32 mouse cellular contexts compared by ENCODE assay signal in genomic region chr5:143289299-143289698, GRCm38 (mm10). TPM values are rescaled to one million over a fixed set of nuclear protein-coding genes. Genes with fewer than 3 reads are reported as not detected.
"Had no signal": no experiment of that assay in that cellular context is flagged by ENCODE, and none has a peak within 500 bp of the region (broad histone marks: within the 10 kb centered on the region; RNA-seq: fewer than 3 reads in every experiment).

No protein-coding gene starts in this region.

- H3K9me3 ChIP-seq: embryonic facial prominence, embryonic 10.5 days; embryonic facial prominence, embryonic 12.5 days; embryonic facial prominence, embryonic 13.5 days; embryonic facial prominence, embryonic 15.5 days; forebrain, embryonic 10.5 days; forebrain, embryonic 12.5 days; forebrain, embryonic 13.5 days; forebrain, embryonic 15.5 days had no signal

- H3K4me3 ChIP-seq: embryonic facial prominence, embryonic 15.5 days; erythroblast, embryonic 14.5 days; forebrain, embryonic 12.5 days; forebrain, embryonic 13.5 days; forebrain, embryonic 15.5 days; gastrocnemius, adult 2 months; heart, adult 2 months had no signal

- DNase-seq: cerebellum, adult 9-10 months; cerebellum, adult 9-11 months; cerebellum, postnatal 10 days; cerebellum, postnatal 14 days; cerebellum, postnatal 25 days; cerebellum, postnatal 36 days; embryo, embryonic 11 days; gastrocnemius, adult 2 months; gastrocnemius, postnatal 10 days; gastrocnemius, postnatal 14 days; gastrocnemius, postnatal 25 days; gastrocnemius, postnatal 36 days; heart, adult 11 months; heart, adult 18-20 months; heart, adult 2 months had no signal

- H3K9ac ChIP-seq: embryonic facial prominence, embryonic 13.5 days; embryonic facial prominence, embryonic 15.5 days; forebrain, embryonic 12.5 days; forebrain, embryonic 13.5 days; forebrain, embryonic 15.5 days had no signal

- ATAC-seq: forebrain, embryonic 13.5 days; forebrain, embryonic 14.5 days; forebrain, embryonic 15.5 days; forebrain, embryonic 16.5 days had no signal

- H3K36me3 ChIP-seq: embryonic facial prominence, embryonic 10.5 days; embryonic facial prominence, embryonic 13.5 days; embryonic facial prominence, embryonic 15.5 days; forebrain, embryonic 10.5 days; forebrain, embryonic 15.5 days had no signal

- H3K27ac ChIP-seq: embryonic facial prominence, embryonic 10.5 days; embryonic facial prominence, embryonic 12.5 days; embryonic facial prominence, embryonic 13.5 days; embryonic facial prominence, embryonic 15.5 days; forebrain, embryonic 10.5 days; forebrain, embryonic 12.5 days; forebrain, embryonic 13.5 days; forebrain, embryonic 15.5 days; gastrocnemius, adult 2 months; heart, adult 2 months had no signal

- H3K4me2 ChIP-seq: embryonic facial prominence, embryonic 12.5 days; embryonic facial prominence, embryonic 15.5 days; forebrain, embryonic 12.5 days; forebrain, embryonic 15.5 days had no signal

RNA-seq across cellular contexts. Expression of gene Zfp853, which starts 4.1 kb away (rescaled TPM):
- total RNA-seq: common myeloid progenitor, adult 5-6 weeks; gastrocnemius, adult 18-20 months; gastrocnemius, adult 8-10 months; granulocyte monocyte progenitor cell, adult 5-6 weeks had no signal
- polyA plus RNA-seq: embryonic facial prominence, embryonic 10.5 days; embryonic facial prominence, embryonic 11.5 days; forebrain, embryonic 10.5 days; forebrain, embryonic 11.5 days; forebrain, embryonic 13.5 days; forebrain, embryonic 14.5 days; forebrain, embryonic 15.5 days had no signal
